ENCODE assay signal across 8 mouse cellular contexts in the genomic region with DNA sequence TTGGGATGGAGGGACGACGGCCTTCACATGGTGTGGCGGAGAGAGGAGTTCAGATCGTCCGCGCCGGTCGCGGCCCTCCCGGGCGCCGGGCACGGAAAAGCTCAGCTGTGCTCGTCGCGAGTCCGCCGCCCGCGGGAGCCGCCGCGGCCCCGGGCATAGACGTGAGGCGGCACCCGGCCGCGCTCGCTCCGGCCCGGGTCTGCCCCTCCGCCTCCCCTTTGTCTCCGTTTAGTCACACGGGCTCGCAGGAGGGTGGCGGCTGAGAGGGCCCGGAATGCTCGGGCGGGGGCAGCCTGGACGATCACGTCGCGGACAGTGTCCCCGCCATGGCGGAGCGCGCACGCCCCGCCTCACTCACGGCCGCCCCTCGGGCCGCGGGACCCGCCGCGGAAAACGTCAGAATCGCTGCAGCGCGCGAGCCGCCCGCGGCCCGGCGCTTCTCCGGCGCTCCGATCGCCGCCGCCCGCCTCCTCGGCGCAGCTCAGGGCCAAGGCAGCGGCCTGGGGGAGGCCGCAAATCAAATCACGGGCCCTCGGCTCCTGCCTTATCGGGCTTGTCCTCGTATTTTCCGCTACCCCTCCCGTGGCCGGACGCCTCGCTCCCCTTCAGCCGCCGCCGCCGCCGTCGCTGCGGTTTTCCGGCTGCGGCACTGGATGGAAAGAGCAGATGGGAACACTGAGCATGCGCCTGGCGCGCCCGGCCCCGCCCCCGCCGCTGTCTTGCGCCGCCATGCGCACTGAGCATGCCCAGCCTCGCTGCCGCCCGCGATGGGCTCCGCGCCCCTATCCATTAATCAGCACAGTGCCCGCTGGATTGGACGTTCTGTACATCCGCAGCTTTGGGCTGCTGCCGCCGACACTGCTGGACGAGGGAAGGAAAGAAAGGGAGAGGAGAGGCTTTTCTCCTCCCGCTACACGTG. TPM values are rescaled to one million over a fixed set of nuclear protein-coding genes. Genes with fewer than 3 reads are reported as not detected.
DNase-seq lines count a peak whose midpoint lies in the region; ATAC-seq and TF ChIP-seq lines count a peak whose summit lies in the region.

A gene (minus strand): TSS at position 651 of the 919 bp plus-strand sequence.

- no peak for TF ChIP-seq EP300 in MEL (IDR thresholded peaks at IDR 0.05; ENCODE audit: low read depth in 1 of 2, low read length in 2 of 2)

- peak; percentile 58 to 84; a peak in 3 of 4 replicates for TF ChIP-seq POLR2A in MEL (IDR thresholded peaks at IDR 0.05; ENCODE audit: control insufficient read depth in 1 of 2, insufficient read depth in 1 of 2, low read depth in 1 of 2, low read length in 2 of 2, poor library complexity in 1 of 2)

- intact Hi-C loops in heart, postnatal 36 days (cut with DNase I), result loop anchor here (2.0 to 5.0 kb wide), 2 partner anchors 69 to 112 kb away; a partner anchor contains a TSS

- DNase-seq in MEL (ENCODE audit: low read depth, low spot score), result peak; percentile 94
- peak; percentile 93 to 98 for DNase-seq in cerebellum, adult 18-20 months
- peak; percentile 97 for DNase-seq in heart, postnatal 36 days
- peak; percentile 91 to 96 for DNase-seq in layer of hippocampus, adult 8-10 months (ENCODE audit: low spot score in 2 of 2)
- DNase-seq in lung, embryonic 14.5 days, result peak; percentile 96
- DNase-seq in testis, postnatal 14 days (ENCODE audit: low spot score), result peak; percentile 93

- H3K36me3 ChIP-seq in MEL (ENCODE audit: control insufficient read depth in 1 of 2, insufficient read depth in 2 of 2, low read length in 2 of 2), result peaks cover under 1 to 11% of the 10 kb centered on the region in 2 experiments; a peak in 3 of 4 replicates
- H3K36me3 ChIP-seq in forebrain, embryonic 16.5 days (ENCODE audit: control insufficient read depth, insufficient read depth), result no peaks in the 10 kb centered on the region
- H3K36me3 ChIP-seq in lung, embryonic 14.5 days (ENCODE audit: insufficient read depth), result no peaks in the 10 kb centered on the region

- WGBS in forebrain, embryonic 16.5 days, result under 1% methylated on average over 79 of the region's 121 CpGs
- under 1% methylated on average over 119 of the region's 121 CpGs for WGBS in lung, embryonic 14.5 days

- H3K4me3 ChIP-seq in MEL (ENCODE audit: control insufficient read depth in 1 of 2, insufficient read depth in 1 of 2, low read depth in 2 of 2, low read length in 2 of 2), result peak within 1 kb of the TSS; percentile 81 to 84
- peak within 1 kb of the TSS; percentile 75 for H3K4me3 ChIP-seq in forebrain, embryonic 16.5 days (replicated peaks; ENCODE audit: low read length)
- peak within 1 kb of the TSS; percentile 94 for H3K4me3 ChIP-seq in lung, embryonic 14.5 days (ENCODE audit: low read depth, low read length)

- H3K79me2 ChIP-seq in MEL (ENCODE audit: control insufficient read depth, insufficient read depth, low read length, poor library complexity), result peaks cover 12% of the 10 kb centered on the region

- no peak for TF ChIP-seq RAD21 in MEL (IDR thresholded peaks at IDR 0.05; ENCODE audit: low read depth, low read length)

- TF ChIP-seq CTCF in MEL (IDR thresholded peaks at IDR 0.05 in 2 of 3, conservative IDR thresholded peaks at IDR 0.05 in 1 of 3; ENCODE audit: control insufficient read depth in 1 of 3, insufficient read depth in 1 of 3, low read depth in 2 of 3, low read length in 3 of 3, poor library complexity in 1 of 3, severe bottlenecking in 1 of 3), result no peak
- no peak for TF ChIP-seq CTCF in lung, embryonic 14.5 days (IDR thresholded peaks at IDR 0.05; ENCODE audit: low read depth)

- H3K9ac ChIP-seq in MEL (ENCODE audit: control insufficient read depth, low read depth, low read length, poor library complexity, severe bottlenecking), result peak within 1 kb of the TSS; percentile 91
- peak within 1 kb of the TSS; percentile 97 for H3K9ac ChIP-seq in forebrain, embryonic 16.5 days (replicated peaks; ENCODE audit: low read depth, low read length)
- H3K9ac ChIP-seq in lung, embryonic 14.5 days, result peak within 1 kb of the TSS; percentile 94

- H3K27ac ChIP-seq in MEL (ENCODE audit: control insufficient read depth, low read depth, low read length), result peak within 1 kb of the TSS; percentile 55
- H3K27ac ChIP-seq in forebrain, embryonic 16.5 days (ENCODE audit: low read length), result peak within 1 kb of the TSS; percentile 98
- peak within 1 kb of the TSS; percentile 97 for H3K27ac ChIP-seq in lung, embryonic 14.5 days (ENCODE audit: low read depth)

- no peaks in the 10 kb centered on the region for H3K9me3 ChIP-seq in MEL (replicated peaks; ENCODE audit: insufficient read depth, low read length)
- H3K9me3 ChIP-seq in forebrain, embryonic 16.5 days (ENCODE audit: control insufficient read depth, low read length), result no peaks in the 10 kb centered on the region
- H3K9me3 ChIP-seq in lung, embryonic 14.5 days (ENCODE audit: low read depth, low read length), result no peaks in the 10 kb centered on the region

- ATAC-seq in forebrain, embryonic 16.5 days, result peak; percentile 99
- peak; percentile 98 for ATAC-seq in lung, embryonic 14.5 days (ENCODE audit: insufficient read depth)
- ATAC-seq in neutrophil, adult 5-6 weeks (ENCODE audit: extremely low read depth, insufficient number of reproducible peaks, low FRiP score, poor library complexity, severe bottlenecking), result peak; percentile 65

- peaks cover 2 to 4% of the 10 kb centered on the region in 2 experiments; a peak in 2 of 4 replicates for H3K4me1 ChIP-seq in MEL (ENCODE audit: control insufficient read depth in 1 of 2, insufficient read depth in 2 of 2, low read length in 2 of 2)
- peaks cover 26% of the 10 kb centered on the region for H3K4me1 ChIP-seq in forebrain, embryonic 16.5 days (replicated peaks; ENCODE audit: control insufficient read depth, insufficient read depth, low read length)
- H3K4me1 ChIP-seq in lung, embryonic 14.5 days (ENCODE audit: insufficient read depth), result peaks cover 20% of the 10 kb centered on the region

- peak within 1 kb of the TSS; percentile 73 for H3K4me2 ChIP-seq in forebrain, embryonic 16.5 days (ENCODE audit: low read length)
- peak within 1 kb of the TSS; percentile 83 for H3K4me2 ChIP-seq in lung, embryonic 14.5 days

- H3K27me3 ChIP-seq in MEL (ENCODE audit: control insufficient read depth in 1 of 2, insufficient read depth in 2 of 2, low read length in 2 of 2), result no peaks in the 10 kb centered on the region; a peak in 1 of 4 replicates
- no peaks in the 10 kb centered on the region for H3K27me3 ChIP-seq in forebrain, embryonic 16.5 days (replicated peaks; ENCODE audit: control insufficient read depth, insufficient read depth, low read length)
- no peaks in the 10 kb centered on the region for H3K27me3 ChIP-seq in lung, embryonic 14.5 days (ENCODE audit: insufficient read depth, low read length)

TF ChIP-seq in MEL, 35 proteins besides CTCF, POLR2A, EP300 and RAD21:
- peak; percentile 64; the same call in 1 of the 2 replicates for TF ChIP-seq POLR2AphosphoS2 (IDR thresholded peaks at IDR 0.05; ENCODE audit: low read length)
- peak; percentile 71; the same call in 1 of the 2 replicates for TF ChIP-seq UBTF (IDR thresholded peaks at IDR 0.05; ENCODE audit: borderline replicate concordance, insufficient read depth, low read depth, low read length)
- TF ChIP-seq RCOR1 (IDR thresholded peaks at IDR 0.05; ENCODE audit: low read depth, low read length), result peak; percentile 82
- 0 out of 2 replicates have a peak, but pooled peaks have one; percentile 15 for TF ChIP-seq USF1 (IDR thresholded peaks at IDR 0.05; ENCODE audit: low read depth, low read length)
- peak; percentile 66 for TF ChIP-seq SIN3A (IDR thresholded peaks at IDR 0.05; ENCODE audit: low read length)
- TF ChIP-seq GABPA (IDR thresholded peaks at IDR 0.05; ENCODE audit: low read depth, low read length), result no peak
- peak; percentile 98 for TF ChIP-seq NRF1 (IDR thresholded peaks at IDR 0.05; ENCODE audit: insufficient read depth, low read depth, low read length, poor library complexity, severe bottlenecking)
- TF ChIP-seq NELFE (IDR thresholded peaks at IDR 0.05; ENCODE audit: low read depth, low read length), result peak; percentile 89
- TF ChIP-seq HCFC1 (IDR thresholded peaks at IDR 0.05; ENCODE audit: low read depth, low read length), result peak; percentile 54
- TF ChIP-seq JUND (IDR thresholded peaks at IDR 0.05; ENCODE audit: low read depth, low read length), result no peak
- peak; percentile 89 for TF ChIP-seq MXI1 (IDR thresholded peaks at IDR 0.05; ENCODE audit: low read depth, low read length)
- TF ChIP-seq ETS1 (IDR thresholded peaks at IDR 0.05; ENCODE audit: low read depth, low read length), result peak; percentile 36; the same call in 1 of the 2 replicates
- no peak for TF ChIP-seq CHD1 (IDR thresholded peaks at IDR 0.05; ENCODE audit: low read depth, low read length)
- peak; percentile 51; the same call in 1 of the 2 replicates for TF ChIP-seq TCF12 (IDR thresholded peaks at IDR 0.05; ENCODE audit: low read depth, low read length)
- no peak for TF ChIP-seq ZC3H11A (IDR thresholded peaks at IDR 0.05; ENCODE audit: low read depth, low read length)
- TF ChIP-seq ZMIZ1 (IDR thresholded peaks at IDR 0.05; ENCODE audit: low read depth, low read length), result peak; percentile 78
- TF ChIP-seq MAZ (IDR thresholded peaks at IDR 0.05; ENCODE audit: low read depth, low read length), result peak; percentile 29; the same call in 1 of the 2 replicates
- peak; percentile 47; the same call in 1 of the 2 replicates for TF ChIP-seq ELF1 (IDR thresholded peaks at IDR 0.05; ENCODE audit: low read depth, low read length)
- 0 out of 2 replicates have a peak, but pooled peaks have one; percentile 71 for TF ChIP-seq MAX (IDR thresholded peaks at IDR 0.05; ENCODE audit: low read length)

RNA-seq across cellular contexts. Expression of the gene that starts here (rescaled TPM):
- total RNA-seq in MEL (2012; rRNA removed), result 7.0 and 7.6 TPM in 2 replicates
- polyA plus RNA-seq in MEL (2012; ENCODE audit: insufficient read depth in 1 of 2, insufficient read length in 2 of 2, low read depth in 1 of 2, low replicate concordance in 2 of 2, missing spikeins in 1 of 2), result 10 to 100 TPM; 10.7 to 38.3 TPM
- polyA plus RNA-seq in forebrain, embryonic 16.5 days (2015; fragmentation: Nextera tagmentation; extraction: Ambion mirVana), result 30.8 and 32.0 TPM in 2 replicates
- 10 to 100 TPM; 23.7 to 24.5 TPM for total RNA-seq in heart, postnatal 36 days (2021)
- 100 to 1,000 TPM; 123 to 147 (median 134) TPM for total RNA-seq in layer of hippocampus, adult 8-10 months (2022)
- polyA plus RNA-seq in lung, embryonic 14.5 days (2014; fragmentation: Nextera tagmentation; extraction: Ambion mirVana), result 18.2 and 20.0 TPM in 2 replicates
- total RNA-seq in neutrophil, adult 5-6 weeks (2017), result 28.2 and 28.4 TPM in 2 replicates

Comparison
In these comparisons a context has a peak if more than half of its experiments do, and no peak if none do; other contexts are left out.
1. Peak in every context shown above with its lines: DNase-seq, ATAC-seq, H3K4me3 ChIP-seq and H3K27ac ChIP-seq.